In the genomic region with DNA sequence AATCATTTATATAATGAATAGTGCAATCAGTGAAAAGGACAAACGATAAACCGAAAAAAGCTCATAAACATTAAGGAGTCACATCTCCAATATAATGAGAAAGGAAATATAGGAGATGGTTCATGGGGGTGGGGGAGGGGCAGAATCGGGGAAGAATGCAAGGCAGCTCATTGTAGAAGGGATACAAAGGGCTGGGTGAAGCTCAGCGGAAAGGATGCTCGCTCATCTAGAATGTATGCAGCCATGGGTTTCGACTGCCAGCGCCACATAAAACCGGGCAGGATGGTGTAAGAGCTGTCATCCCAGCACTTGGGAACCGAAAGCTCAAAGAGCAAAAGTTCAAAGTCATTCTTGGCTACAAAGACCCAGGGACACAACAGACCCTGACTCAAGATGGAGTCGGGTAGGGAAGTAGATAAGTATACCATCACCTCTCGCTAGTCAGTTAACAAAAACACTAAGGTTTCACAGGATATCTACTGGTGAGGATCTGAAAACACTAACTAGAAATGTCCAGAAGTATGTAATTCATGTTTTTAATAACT, we compare ENCODE assay signal across 18 mouse cellular contexts. TPM values are rescaled to one million over a fixed set of nuclear protein-coding genes. Genes with fewer than 3 reads are reported as not detected.
DNase-seq lines count a peak whose midpoint lies in the region; ATAC-seq and TF ChIP-seq lines count a peak whose summit lies in the region.
"Had no signal": no experiment of that assay in that cellular context is flagged by ENCODE, and none has a peak within 500 bp of the region (broad histone marks: within the 10 kb centered on the region; RNA-seq: fewer than 3 reads in every experiment).

No protein-coding gene starts in this region.

- no peaks in the 10 kb centered on the region for H3K27me3 ChIP-seq in hindbrain, embryonic 16.5 days (replicated peaks; ENCODE audit: control insufficient read depth, insufficient read depth, low read length)
- no peaks in the 10 kb centered on the region for H3K27me3 ChIP-seq in neural tube, embryonic 12.5 days (replicated peaks)
- H3K27me3 ChIP-seq: stomach, embryonic 15.5 days had no signal

- H3K9me3 ChIP-seq in hindbrain, embryonic 16.5 days (ENCODE audit: control insufficient read depth, low read length): no peaks in the 10 kb centered on the region
- no peaks in the 10 kb centered on the region for H3K9me3 ChIP-seq in neural tube, embryonic 12.5 days
- H3K9me3 ChIP-seq: stomach, embryonic 15.5 days had no signal

- H3K4me1 ChIP-seq in hindbrain, embryonic 16.5 days (ENCODE audit: control insufficient read depth, insufficient read depth, low read depth, low read length): no peaks in the 10 kb centered on the region; the same call in none of the 2 replicates
- peaks cover 2% of the 10 kb centered on the region; the same call in 1 of the 2 replicates for H3K4me1 ChIP-seq in neural tube, embryonic 12.5 days

- peak; percentile 2 for DNase-seq in cerebellum, adult 8-10 months
- DNase-seq in cerebellum, adult 9-11 months: no peak
- peak; percentile 50 for DNase-seq in brain, embryonic 14.5 days (ENCODE audit: low read depth)
- DNase-seq in left cerebral cortex, adult 11 months (ENCODE audit: low spot score): no peak
- no peak for DNase-seq in kidney, postnatal 10 days
- no peak for DNase-seq in urinary bladder, postnatal 25 days (ENCODE audit: low spot score)
- DNase-seq: adrenal gland, postnatal 36 days; cerebellum, postnatal 36 days; gastrocnemius, adult 2 months; lung, adult 2 months had no signal

- TF ChIP-seq POLR2A in brain, embryonic 14.5 days (IDR thresholded peaks at IDR 0.05; ENCODE audit: borderline replicate concordance, extremely low read depth, insufficient read depth, insufficient read length, poor library complexity, severe bottlenecking): no peak

- H3K4me2 ChIP-seq in hindbrain, embryonic 16.5 days (ENCODE audit: low read length): peak overlapping the region; percentile 27; the same call in 1 of the 2 replicates
- H3K4me2 ChIP-seq in neural tube, embryonic 12.5 days (replicated peaks): peak overlapping the region; percentile 21; the same call in 1 of the 2 replicates
- H3K4me2 ChIP-seq: stomach, embryonic 15.5 days had no signal

- ATAC-seq in hindbrain, embryonic 16.5 days: peak; percentile 44; the same call in 1 of the 2 replicates
- peak; percentile 57 for ATAC-seq in neural tube, embryonic 12.5 days (ENCODE audit: low FRiP score, low read depth)
- ATAC-seq: activated CD4-positive, CD25-positive, alpha-beta regulatory T cell, adult 4 months; forebrain, embryonic 16.5 days had no signal

- no peak overlapping the region for H3K27ac ChIP-seq in hindbrain, embryonic 16.5 days (ENCODE audit: low read depth, low read length)
- no peak overlapping the region for H3K27ac ChIP-seq in neural tube, embryonic 12.5 days
- H3K27ac ChIP-seq: gastrocnemius, adult 2 months; kidney, postnatal 0 days; macrophage; stomach, embryonic 15.5 days had no signal

- no peak for TF ChIP-seq CTCF in brain, embryonic 14.5 days (IDR thresholded peaks at IDR 0.05; ENCODE audit: borderline replicate concordance, extremely low read depth, insufficient read depth, insufficient read length)

- no peaks in the 10 kb centered on the region for H3K36me3 ChIP-seq in hindbrain, embryonic 16.5 days (ENCODE audit: control insufficient read depth, insufficient read depth, low read length)
- no peaks in the 10 kb centered on the region for H3K36me3 ChIP-seq in neural tube, embryonic 12.5 days
- H3K36me3 ChIP-seq: stomach, embryonic 15.5 days had no signal

- H3K9ac ChIP-seq in hindbrain, embryonic 16.5 days (ENCODE audit: low read depth, low read length): no peak overlapping the region
- no peak overlapping the region for H3K9ac ChIP-seq in neural tube, embryonic 12.5 days
- H3K9ac ChIP-seq: stomach, embryonic 15.5 days had no signal

- no peak overlapping the region for H3K4me3 ChIP-seq in hindbrain, embryonic 16.5 days (ENCODE audit: low read length)
- H3K4me3 ChIP-seq in neural tube, embryonic 12.5 days: no peak overlapping the region
- H3K4me3 ChIP-seq: gastrocnemius, adult 2 months; myocyte; stomach, embryonic 15.5 days had no signal

- 30% methylated on average over 11 of the region's 11 CpGs for WGBS in hindbrain, embryonic 16.5 days
- 39% methylated on average over 11 of the region's 11 CpGs for WGBS in neural tube, embryonic 12.5 days

RNA-seq across cellular contexts. Expression of gene 1700025G04Rik, which starts 12.7 kb away (rescaled TPM):
- polyA plus RNA-seq in brain, embryonic 14.5 days (2012; rRNA removed): 20.4 and 26.3 TPM in 2 replicates
- polyA plus RNA-seq in hindbrain, embryonic 16.5 days (2015; fragmentation: Nextera tagmentation; extraction: Ambion mirVana): 24.9 TPM in 2 replicates
- 49.9 and 50.0 TPM in 2 replicates for polyA plus RNA-seq in neural tube, embryonic 12.5 days (2016; fragmentation: Nextera tagmentation; extraction: Ambion mirVana)

Comparison
In these comparisons a context has a peak if more than half of its experiments do, and no peak if none do; other contexts are left out.
1. DNase-seq: peak in cerebellum, adult 8-10 months (single experiment) and brain, embryonic 14.5 days (single experiment); none in cerebellum, adult 9-11 months (single experiment), left cerebral cortex, adult 11 months (single experiment), kidney, postnatal 10 days (single experiment) and urinary bladder, postnatal 25 days (single experiment).